Mouse (Mus musculus) frontal cortex, postnatal 10 days (tissue): ENCODE data around the gene Ssbp4.
A peak's percentile ranks its signal among the peaks of the same experiment; 100 is the strongest.

Source experiments
- DNase-seq, 2 experiments: peaks; one replicate each; pipeline ENCODE4 v3.0.0; 2022; ENCODE audit warnings: low spot score in 2 of 2, mixed read lengths in 1 of 2

The Ssbp4 gene

DNA sequence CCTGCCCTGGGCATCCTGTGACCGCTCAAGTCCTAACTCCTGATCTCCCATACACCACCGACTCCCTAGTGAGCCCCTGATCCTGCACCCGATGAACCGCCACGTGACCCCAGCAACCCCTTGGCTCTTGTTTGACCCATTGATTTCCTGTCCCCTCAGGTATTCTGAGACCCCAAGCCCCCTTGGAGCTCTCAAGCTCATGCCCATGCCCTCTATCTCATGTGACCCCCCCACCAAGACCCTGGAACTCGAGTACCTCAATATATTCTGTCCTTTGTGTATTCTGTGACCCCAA, 1.1 kb downstream of the Ssbp4 start:
- DNase-seq: no peak

DNA sequence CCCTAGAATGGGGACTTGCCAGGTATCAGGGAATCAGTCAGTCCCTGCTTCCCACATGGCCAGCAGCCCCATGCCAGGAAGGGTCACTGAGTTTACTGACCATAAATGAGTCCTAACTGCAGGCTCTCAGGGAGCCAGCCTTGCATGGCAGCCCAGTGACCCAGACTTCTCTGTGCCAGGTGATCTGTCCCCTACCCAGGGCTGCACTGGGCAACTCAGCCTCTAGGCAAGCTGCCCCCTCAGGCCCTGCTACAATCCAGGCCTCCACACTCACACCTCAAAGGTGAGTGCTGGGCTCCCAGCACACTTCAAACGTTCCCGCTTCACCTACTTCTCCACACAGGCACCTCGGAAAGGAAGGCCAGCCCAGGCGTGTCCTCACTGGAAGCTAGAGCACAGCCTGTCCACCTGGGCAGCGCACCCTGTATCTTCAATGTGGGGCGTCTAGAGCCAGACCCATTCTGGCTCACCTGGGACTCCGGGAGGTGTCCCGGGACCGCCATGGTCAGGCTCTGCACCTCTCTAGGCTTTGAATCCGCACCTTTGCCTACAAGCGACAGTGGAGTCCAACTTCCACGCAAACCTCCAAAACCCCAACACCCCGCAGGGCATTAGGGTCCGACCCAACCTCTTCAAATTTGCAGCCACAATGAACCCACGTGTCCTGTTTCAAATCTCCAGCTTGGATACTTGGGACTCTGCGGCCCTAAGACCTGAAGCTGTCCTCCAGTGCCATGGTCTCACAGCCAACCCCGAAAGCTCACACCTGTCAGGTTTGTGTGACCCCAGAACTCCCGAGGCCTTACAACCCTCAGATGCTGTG, 1.7 kb downstream of the Ssbp4 start:
- DNase-seq: no peak

DNA sequence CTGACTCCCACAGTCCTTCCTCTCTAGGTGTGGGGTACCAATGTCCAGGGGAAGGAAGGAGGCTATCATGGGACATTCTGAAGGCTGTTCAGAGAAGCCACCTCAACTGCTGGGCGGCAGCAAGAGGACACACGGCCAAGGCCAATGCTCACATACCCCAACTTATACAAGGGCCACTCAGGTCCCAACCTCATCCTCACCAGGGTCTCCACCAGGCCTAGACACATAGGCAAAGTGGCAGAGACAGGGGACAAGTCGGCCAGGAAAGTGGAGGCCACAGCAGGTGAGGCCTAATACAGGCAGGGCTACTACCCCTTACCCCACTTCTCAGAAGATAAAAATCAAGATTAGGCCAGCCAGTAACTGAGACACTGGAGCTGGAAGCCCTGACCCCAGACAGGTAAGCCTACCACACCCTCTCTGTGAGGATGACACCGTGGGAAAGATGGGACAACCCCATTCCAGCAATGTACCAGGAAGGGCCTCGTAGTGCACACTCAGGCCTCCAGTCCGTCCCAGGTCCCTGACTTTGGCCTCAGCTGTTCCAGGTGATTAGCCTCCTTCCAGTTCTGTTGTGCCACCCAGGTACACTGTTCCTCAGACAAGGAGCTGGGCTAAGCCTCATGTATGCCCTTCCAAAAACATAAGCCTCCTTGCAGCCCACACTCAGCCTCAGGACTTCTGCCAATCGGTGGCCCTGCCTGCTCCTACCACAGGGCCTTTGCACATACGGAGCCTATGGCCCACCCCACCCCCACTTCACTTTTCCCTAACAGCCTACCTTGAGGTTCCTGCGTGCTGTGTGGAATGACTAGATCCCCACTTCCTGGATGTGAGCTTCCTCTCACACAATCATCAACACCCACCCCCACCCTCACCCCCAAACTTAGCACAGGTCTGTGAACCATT, 2.5 kb downstream of the Ssbp4 start:
- DNase-seq: no peak

DNA sequence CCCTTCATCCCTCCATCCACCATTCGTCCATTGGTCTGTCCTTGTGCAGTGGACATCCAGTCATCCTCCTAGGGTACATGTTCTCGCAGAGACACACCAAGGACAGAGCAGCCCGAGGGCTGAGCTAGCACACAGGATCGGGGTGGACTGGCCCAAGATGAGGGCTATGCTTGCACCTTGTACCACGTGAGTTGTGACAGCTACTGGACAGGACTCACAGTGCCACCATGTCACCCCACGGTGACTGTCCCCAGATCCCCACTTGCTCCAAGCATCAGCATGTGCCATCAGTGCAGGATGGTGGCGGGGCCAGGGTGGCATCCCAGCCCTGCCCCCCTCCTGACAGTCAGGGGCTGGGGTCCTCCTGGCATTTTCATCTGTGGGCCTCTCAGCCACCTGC, 4.1 kb downstream of the Ssbp4 start:
- DNase-seq: no peak

DNA sequence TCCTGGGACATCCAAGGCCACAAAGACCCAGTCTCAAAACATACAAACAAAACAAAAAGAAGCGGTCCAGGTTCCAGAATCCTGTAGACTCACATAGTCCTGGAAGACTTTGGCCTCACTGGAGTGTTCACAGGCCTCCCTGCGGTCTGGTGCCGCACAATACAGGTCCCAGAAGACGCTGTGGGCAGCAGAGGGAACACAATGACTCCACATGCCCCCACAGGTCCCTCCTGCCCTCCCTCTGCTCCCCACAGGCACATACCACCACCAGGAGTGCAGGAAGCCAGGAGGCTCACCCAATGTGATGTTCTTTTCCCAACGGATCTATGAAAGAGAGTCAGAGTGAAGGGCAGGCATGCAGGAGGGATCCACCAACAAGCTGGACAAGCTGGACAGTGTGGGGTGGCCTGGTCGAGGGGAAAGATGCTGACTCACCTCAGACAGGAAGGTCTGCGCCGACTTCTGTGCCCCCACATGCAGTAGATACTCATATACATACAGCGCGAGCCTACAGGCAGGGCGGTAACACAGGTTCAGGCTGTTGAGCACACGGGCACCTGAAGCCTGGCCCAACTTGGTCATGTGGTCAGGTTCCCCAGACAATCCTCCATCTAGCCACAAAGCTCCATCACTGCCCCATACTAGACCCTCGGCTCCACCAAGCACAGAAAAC, 6.4 kb downstream of the Ssbp4 start:
- no peak for DNase-seq

DNA sequence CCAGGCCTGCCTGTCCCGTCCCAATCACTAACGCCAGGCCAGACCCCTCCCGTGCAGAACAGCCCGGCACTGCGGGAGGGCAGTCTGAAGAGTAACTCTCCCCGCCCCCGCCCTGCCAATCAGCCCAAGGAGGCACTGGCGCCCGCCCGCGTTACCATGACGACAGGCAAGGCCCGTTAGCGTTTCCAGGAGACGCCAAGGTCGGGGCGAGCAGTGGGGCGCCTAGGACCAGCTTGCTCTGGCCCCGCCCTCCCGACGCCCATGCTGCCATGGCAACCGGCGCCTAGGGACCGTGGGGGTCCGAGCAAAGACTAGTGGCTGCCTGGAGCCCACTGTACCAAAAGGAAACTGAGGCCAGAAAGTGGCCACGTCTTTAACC, 7.4 kb downstream of the Ssbp4 start:
- peak; percentile 83 to 86 for DNase-seq

DNA sequence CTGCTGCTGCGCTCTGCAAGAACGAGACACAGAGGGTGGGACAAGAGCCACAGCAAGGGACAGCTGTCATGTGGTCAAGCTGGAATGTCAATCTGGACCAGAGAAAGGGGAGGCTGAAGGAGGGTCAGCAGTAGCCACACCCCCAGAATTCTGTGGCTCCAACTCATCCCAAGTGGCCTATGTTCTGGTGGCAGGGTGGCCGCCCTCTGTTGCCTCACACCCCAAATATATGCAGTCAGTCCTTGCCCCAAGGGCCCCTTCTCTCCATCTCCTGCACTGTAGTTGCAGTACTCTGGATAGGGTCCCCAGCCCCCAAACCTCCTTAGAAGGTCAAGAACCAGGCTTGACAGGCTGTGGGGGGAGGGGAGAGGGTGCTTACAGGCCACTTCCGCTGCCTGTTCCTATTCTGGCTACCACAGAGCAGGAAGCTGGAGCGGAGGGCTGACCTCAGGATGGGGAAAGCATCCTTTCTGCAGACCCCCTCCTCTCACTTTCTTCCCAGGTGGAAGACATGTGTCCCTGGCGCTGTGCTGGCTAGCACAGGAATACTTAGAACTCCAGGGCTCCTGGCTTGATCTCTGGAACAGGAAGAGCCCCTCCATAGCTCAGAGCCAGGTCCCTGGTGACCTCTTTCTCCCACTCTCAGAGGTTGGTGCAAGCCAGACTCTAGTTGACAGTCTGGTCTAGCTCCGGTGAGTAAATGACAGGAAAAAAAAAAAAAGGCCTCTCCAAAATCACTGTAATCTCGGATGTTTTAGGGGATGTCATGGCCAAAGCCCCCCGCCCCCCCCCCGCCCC, 8.0 kb downstream of the Ssbp4 start:
- DNase-seq: peak in 1 of 2 experiments; percentile 44

DNA sequence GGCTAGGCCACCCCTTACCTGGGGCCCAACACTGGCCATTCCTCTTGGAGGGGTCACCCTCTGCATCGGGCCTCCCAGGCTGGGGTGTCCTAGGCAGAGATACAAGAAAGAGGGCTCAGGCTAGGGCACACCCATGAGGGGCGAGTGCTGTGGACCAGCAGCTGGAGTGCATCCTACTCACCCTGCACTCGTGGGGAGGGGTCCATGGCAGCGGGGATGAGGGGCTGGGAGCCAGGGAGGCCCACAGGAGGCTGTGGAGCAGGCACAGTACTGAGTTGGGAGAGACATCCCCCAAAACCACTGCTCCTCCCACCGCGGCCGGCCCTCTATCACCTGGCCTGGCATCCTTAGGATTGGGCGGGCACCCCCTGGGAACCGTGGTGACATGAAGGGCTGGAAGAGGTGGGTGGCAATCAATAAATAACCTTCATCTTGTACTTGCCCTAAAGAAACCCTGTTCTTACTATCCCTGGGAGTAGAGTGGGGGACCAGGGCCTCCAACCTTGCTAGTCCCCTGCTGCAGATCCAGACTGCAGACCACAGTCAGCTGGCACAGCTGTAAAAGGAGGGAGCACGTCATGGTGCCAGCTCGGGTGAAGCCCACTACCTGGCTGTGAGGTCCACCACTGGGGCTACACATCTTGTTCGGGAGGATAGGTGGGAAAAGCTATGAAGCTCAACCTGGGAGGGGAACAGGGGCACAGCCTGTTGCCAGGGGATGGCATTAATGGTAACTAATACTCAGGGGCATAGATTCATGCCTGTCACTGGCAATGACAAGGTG, 9.0 kb downstream of the Ssbp4 start:
- no peak for DNase-seq

DNA sequence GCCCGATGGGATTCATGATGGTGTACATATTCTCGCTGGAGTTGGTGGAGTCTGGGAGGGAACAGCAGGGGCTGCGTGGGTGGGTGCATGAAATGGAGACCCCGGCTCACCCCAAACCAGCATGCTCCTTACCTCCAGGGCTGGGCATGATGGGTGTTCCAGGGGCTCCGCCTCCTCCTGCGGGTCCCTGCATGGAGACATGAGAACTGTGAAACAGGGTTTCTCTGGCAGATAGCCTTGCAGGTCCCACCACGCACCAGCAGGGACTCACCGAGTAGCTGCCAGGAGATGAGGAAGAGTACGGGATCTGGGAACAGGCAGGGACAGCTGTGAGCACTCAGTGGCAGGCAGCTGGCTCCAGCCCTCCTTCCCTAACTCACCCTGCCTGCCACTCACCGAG, 9.9 kb downstream of the Ssbp4 start:
- peak in 1 of 2 experiments; percentile 76 for DNase-seq

DNA sequence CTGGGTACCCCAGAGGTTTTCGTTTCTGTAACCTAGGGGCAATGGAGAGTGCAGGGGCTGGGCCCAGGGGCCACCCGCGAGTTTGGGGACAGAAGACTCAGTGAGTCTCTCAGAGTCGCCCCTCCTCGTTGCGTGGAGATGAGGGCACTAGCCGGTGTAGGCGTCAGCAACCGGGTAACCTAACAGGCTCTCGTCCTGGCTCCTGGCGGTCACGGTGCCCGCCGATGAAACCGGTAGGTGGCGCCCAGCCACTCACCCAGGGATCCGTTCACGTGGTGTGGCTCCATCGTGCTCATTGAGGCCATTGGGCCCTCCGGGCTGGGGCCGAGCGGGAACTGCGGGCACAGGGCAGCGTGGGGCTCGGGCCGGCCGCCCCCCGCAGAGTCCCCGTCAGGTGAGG, 10.4 kb downstream of the Ssbp4 start:
- DNase-seq: peak; percentile 81 to 83

DNA sequence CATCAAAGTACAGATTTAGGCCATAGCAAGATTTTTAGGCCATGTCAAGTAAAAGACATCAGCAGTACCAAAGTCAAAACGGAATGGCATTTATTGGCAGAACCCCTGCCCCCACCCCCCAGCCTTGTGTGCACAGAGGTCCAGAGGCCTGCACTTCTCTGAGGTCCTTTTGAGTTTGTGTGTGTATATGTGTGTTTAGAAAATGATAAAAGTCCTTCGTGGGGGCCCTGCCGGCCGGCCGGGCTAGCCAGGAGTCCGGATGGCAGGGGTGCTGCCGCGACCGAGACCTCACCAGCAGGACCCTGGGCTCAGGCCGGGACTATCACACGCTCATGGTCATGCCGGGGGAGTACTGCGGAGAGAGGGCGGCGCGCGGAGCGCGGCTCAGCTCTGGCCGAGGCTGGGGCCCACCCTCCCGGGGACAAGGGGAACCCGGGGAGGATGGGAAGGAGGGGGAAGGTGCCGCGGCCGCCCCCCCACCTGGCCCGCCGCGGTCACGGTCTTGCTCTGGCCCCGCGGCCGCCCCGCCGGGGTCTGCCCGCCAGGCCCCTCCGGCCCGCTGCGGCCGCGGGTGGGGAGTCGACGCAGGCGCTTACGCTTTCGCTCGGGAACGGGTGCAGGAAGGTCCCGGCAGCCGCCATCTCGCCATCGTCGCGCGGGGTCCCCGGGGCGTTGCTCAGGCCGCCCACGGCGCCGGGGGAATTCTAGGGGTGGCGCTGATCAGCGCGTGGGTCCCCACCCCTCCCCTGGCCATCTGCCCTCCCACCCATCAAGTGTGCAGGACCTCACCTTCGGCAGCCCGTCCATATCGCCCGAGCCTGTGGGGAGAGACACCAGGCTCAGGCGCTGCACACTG, 11.0 kb downstream of the Ssbp4 start:
- DNase-seq: no peak

DNA sequence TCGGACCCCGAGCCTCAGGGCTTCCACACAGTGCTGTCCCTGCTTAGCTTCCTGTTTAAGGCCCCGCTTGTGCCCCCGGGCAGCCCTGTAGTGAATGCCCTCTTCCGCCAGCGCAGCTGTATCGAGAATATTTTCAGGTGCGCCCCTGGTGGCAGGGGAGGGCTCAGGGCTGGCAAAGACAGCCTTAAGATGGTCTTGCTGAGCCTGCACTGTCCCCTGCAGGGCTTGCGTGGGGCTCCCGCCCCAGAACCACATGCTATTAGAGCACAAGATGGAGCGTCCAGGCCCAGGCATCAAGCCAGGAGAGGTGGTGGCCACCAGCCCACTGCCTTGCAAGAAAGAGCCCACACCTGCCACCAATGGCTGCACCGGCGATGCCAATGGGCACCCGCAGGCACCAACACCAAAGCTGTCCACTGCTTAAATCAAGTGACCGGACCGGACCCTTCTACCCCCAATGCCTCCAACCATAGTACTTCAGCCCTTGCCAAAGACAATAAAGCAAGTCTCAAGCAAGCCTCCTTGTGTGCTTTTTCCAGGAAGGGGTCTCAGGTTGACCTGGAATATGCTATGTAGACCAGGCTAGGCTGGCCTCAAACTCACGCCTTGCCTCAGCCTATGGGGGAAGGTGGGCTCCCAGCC, 11.8 kb downstream of the Ssbp4 start:
- no peak for DNase-seq

DNA sequence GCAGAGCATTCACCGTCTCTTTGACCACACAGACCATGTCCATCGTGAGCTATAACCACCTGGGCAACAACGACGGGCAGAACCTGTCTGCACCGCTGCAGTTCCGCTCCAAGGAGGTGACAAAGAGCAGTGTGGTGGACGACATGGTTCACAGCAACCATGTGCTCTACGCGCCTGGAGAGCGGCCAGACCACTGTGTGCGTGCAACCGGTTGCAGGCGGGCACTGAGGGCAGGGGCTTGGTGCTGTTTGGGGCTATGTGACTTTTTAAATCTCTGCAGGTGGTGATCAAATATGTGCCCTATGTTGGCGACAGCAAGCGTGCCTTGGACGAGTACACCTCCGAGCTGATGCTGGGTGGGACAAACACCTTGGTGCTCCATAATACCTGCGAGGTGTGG, 12.5 kb downstream of the Ssbp4 start:
- DNase-seq: no peak

DNA sequence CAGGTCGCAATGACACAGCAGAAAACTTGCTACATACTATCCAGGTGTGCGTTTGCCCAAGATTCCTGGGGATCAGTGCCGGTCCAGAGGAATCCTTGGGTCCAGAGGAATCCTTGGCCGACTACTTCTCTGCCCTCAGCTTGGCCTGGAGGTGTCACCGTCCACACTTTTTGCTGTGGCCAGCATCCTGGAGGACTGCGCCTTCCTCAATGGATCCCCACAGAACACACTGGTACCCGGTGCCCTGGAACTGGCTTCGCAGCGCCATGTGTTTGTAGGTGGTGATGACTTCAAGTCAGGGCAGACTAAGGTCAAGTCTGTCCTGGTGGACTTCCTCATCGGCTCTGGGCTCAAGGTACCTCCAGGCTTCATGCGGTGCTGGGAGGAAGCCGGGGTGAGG, 12.9 kb downstream of the Ssbp4 start:
- DNase-seq: no peak

DNA sequence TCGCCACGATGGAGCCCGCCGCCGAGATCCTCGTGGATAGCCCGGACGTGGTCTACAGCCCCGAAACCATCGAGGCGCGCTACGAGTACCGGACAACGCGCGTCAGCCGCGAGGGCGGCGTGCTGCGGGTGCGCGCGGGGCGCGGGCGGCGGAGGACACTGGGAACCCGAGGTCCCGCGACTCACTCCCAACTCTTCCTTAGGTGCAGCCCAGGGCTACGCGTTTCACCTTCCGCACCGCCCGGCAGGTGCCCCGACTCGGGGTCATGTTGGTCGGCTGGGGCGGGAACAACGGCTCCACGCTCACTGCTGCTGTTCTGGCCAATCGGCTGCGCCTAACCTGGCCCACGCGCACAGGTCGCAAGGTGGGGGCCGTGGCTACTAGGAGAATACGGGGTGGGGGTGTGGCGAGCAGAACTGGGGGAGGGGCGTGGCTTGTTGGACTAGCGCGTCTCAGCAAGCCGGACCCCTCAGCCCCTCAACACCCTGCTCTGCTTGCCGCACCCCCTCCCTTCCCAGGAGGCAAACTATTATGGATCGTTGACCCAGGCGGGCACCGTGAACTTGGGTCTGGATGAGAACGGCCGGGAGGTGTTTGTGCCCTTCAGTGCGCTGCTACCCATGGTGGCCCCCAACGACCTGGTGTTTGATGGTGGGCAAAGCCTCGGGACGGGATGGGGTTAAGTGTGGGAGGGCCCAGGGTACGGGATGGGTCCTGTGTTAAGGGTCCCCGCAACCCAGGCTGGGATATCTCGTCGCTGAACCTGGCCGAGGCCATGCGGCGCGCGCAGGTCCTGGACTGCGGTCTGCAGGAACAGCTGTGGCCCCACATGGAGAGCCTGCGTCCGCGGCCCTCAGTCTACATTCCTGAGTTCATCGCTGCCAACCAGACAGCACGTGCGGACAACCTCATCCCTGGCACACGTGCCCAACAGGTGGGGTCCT, 13.8 kb downstream of the Ssbp4 start:
- DNase-seq: peak in 1 of 2 experiments; percentile 54

DNA sequence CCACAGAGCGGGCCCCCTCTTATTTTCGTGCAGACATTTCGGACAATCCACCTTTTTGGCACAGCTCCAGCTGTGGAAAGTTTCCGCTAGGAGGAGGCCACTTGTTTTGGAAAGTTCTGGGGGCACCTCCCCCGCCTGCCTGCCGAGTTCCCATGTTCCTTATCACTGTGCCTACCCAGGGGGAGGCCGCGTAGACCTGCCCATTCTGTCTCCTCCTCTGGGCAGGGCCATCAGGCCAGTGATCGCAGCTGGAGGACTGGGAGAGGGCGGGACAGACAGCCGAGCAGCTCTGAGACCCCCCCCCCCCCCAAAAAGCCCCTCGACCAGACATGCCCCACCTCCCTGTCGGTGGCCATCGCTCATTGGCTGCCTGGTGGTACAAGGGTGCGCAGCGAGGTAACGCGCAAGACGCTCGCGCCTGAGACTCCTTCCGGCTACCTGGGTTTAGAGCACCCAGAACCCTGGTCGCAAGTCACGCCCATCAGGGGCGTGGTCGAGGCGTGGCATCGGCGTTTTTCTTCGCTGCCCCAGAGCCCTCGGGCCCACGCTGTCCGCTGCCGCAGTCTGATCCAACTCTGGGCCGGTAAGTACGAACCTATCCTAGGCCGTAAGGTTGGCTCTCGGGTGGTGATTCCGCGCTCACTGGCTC, 14.6 kb downstream of the Ssbp4 start, which contains the start of gene Isyna1:
Gene Isyna1, plus strand, starts transcription at position 413 of the 649 bp plus-strand sequence.
- DNase-seq: peak in 1 of 2 experiments; percentile 77

DNA sequence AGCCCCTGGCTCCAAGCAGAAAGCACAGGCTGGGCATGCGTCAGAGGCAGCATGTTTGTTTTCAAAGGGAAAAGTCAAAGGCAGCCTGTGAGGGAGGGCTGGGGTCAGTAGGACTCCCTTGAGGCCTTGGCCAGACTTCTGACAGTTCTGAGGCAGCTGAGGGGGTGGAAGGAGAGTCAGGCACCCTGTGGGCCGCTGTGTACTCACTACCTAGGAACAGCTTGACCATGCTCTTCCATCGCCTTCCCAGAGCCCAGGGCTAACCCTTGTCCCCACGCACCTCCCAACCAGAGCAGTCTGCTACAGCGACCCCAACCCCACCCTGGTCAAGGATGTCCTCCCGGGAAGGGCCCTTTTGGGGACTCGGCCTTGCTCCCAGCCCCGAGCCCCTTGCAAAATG, 15.5 kb downstream of the Ssbp4 start:
- DNase-seq: no peak

DNA sequence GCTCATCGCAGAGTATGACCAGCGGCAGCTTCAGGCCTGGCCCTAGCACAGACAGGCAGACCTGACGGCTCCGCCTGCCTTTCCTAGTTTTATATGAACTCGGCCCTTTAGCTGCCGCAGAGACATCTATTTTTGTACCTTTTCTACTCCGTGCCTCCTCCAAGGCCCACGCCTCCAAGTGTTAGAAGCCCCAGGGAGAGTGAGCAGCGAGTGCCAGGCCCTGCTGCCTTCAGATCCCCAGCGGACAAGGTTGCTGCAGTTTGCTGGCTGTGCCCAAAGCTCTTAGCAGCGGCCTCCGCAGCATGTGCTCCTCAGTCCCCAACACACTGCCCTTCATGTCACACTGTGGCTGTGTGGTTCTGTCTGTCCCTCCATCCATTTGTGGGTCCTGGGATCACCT, 17.1 kb downstream of the Ssbp4 start:
- no peak for DNase-seq
